Mouse (Mus musculus): ENCODE results near the gene Atp10a. TPM values are rescaled to one million over a fixed set of nuclear protein-coding genes. Genes with fewer than 3 reads are reported as not detected.

Gene Atp10a
- 100 to 1,000 TPM in 1 of 4 experiments, 10 to 100 TPM in 3; 72.7 to 102 (median 89.1) TPM for total RNA-seq (2022)

DNA sequence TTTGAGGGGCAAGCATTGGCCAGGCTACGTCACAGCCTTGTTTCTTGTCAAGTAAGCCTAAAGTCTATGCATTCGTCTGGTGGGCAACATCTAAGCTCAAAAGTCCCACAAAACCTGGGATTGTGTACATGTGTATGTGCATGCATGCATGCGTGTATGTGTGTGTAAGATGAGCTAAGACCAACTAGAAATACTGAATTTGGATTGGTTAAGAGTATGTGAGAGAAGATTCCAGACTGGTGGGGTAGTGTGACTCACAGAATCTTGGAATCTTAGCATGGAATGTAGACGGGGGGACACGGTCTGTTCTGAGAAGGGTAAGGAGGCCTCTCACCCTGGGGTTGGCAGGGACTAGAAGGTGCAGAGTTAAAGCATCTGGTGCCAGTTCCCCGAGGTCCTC is at the start of gene Atp10a:
Gene Atp10a (plus strand): TSS at position 301 of the 400 bp plus-strand sequence.
- no peak for DNase-seq

DNA sequence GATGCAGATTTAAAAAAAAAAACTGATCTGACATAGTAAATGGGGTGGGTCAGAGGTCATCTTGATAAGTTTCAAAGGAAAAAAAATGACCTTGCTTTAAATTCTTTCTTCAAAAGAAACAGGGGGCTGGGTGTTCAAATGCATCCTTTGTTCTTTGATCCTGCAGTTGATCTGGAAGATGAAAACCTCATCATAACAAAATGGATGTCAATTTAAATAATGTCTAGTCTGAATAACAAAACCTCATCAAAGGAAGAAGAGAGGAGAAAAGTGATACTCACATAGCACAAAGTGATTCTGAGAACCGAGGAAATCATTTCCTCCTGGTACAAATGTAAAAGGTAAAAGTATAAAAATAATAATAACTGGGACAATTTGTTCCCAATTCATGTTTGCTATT is 37.9 kb upstream of the Atp10a start:
- DNase-seq = no peak

- peak; percentile 34 for DNase-seq
These were observed 29.4 kb upstream of the Atp10a start for GRCm38 (mm10) chr7:58626305-58627155.

DNA sequence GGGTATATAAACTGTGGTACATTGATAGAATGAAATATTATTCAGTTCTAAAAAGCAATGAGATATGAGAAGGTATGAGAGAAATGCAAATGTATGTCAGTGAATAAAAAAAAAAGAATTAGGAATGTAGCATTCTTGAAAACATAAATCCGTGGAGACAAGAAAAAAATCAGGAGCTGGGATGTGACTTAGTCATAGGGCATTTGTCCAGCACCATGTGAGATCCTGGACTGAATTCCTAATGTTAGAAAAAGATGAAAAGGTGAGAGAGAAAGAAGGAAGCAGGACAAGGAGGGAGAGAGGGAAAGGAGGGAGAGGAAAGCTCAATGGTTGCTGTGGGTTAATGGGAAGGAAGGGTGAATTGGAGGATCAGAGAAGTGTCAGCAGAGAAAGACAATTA is 28.6 kb upstream of the Atp10a start:
- DNase-seq = no peak

GRCm38 (mm10) chr7:58629233-58629632 is 26.7 kb upstream of the Atp10a start:
- DNase-seq = no peak

GRCm38 (mm10) chr7:58633683-58634082 is 22.3 kb upstream of the Atp10a start:
- DNase-seq = no peak

DNA sequence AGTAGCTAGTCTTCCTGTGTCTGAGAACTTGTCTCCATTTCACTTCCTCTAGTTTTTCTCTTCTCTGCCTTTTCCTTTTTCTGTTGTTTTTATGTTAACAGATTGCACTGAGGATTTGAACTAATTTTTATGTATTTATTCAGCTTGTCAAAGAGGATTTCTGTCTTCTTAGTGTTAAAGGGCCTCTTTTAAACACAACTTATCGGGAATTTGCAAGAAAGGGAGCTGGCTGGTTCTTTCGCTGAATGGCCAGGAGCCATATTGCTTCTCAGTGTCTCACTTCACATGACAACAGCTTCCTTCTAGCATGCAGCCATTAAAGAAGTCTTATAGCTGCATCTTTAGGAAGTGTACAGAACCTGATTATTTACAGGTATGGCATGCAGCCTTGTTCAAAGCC is 16.3 kb upstream of the Atp10a start:
- no peak for DNase-seq

DNA sequence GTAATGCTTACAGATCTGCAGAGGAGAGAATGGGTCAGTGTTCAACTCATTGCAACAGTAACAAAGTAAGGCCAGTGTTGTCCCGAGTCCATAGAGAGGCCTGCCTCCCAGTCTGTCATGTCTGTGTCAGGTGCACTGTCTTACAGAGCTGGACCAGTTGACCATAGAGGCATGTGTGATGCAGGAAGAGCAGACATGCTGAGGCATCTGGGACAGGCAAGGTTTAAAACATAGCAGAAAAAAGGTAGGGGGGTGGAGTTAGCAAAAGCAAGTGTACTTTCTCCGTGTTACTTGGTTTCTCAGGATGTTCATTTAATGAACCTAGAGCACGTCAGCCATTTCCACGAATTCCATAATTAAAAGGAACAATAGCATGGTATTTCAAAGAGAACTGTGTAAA is 15.5 kb upstream of the Atp10a start:
- no peak for DNase-seq

GRCm38 (mm10) chr7:58641916-58642315 is 14.1 kb upstream of the Atp10a start:
- peak; percentile 47 for DNase-seq

- DNase-seq = no peak
These were observed 8.6 kb upstream of the Atp10a start for GRCm38 (mm10) chr7:58647404-58647803.

GRCm38 (mm10) chr7:58657913-58658789 is 2.2 kb downstream of the Atp10a start:
- peak; percentile 79 for DNase-seq

DNA sequence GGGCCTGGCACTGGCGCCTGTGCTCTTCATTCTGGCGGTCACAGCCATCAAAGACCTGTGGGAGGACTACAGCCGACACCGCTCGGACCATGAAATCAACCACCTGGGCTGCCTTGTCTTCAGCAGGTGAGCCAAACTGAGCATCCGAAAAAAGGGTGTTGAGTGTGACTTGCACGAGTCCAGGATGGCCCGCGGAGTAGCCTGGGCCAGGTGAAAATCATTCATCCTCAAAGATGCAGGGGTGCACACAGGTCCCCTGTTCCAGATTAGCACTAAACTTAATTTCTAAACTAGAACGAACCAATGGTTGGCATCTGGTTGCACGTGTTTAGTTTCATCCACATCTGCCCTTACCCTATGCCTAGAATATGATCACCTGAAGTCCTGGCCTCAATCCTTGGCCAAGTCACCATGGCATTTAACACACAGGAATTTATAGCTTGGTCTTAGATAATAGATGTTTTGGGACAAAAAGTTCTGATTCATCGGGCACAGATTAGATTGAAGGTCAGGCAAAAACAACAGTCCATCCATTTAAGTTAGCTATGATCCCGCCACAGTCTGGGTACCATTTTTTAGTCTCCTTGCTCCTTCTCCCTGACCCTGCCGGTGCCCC is 2.9 kb downstream of the Atp10a start:
- peak; percentile 21 for DNase-seq

DNA sequence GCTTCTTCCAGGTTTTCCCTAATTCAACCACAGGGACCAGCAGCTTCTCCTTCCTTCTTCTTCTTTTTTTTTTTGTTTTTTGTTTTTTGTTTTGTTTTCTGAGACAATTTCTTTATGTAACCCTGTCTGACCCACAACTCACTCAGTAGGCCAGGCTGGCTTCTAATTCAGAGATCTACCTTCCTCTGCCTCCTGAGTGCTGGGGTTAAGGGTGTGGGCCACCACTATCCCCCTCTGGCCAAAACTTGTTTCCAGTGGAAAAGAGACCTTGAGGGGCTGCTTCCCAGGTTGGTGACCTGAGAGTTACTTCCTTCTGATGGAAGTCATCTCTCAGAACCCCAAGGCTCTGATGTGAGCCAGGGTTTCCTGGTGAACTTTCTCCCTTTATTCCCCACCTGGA is 4.1 kb downstream of the Atp10a start:
- no peak for DNase-seq

DNA sequence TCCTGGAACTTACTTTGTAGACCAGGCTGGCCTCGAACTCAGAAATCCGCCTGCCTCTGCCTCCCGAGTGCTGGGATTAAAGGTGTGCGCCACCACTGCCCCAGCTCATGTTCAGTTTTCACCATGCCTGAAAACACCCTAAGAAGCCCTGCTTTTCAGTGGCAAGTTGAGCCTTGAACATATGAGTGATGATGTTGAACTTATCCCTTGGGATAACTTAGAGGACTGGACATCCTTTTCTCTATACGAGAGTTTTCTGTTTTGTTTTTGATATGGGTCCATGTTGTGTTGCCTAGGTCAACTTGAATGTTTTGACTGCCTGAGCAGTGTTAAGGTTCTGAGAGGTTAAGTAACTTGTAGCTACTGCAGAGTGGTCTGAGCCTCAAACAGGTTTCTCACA is 4.7 kb downstream of the Atp10a start:
- DNase-seq = no peak

- DNase-seq = peak; percentile 52
These were observed 5.1 kb downstream of the Atp10a start for GRCm38 (mm10) chr7:58661076-58661475.

- DNase-seq = no peak
These were observed 12.7 kb downstream of the Atp10a start for GRCm38 (mm10) chr7:58668617-58669016.

DNA sequence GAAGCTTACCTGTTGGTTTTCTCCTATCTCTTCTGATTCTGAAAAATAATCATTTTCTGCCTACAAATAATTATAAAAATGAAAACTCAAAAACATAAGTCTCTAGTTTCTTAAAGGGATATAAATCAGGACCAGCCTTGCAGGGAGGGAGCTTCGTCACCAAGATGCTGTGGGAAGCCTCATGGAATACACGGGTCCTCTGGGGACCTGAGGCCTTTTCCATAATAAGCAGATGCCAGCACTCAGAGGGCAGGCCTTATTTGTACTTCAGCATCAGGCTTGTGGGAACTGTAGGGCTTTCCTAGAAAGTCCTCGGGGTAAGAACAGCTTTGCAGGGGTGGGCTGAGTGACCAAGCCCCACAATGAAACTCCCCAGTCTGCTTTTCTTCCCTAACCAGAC is 20.1 kb downstream of the Atp10a start:
- no peak for DNase-seq

DNA sequence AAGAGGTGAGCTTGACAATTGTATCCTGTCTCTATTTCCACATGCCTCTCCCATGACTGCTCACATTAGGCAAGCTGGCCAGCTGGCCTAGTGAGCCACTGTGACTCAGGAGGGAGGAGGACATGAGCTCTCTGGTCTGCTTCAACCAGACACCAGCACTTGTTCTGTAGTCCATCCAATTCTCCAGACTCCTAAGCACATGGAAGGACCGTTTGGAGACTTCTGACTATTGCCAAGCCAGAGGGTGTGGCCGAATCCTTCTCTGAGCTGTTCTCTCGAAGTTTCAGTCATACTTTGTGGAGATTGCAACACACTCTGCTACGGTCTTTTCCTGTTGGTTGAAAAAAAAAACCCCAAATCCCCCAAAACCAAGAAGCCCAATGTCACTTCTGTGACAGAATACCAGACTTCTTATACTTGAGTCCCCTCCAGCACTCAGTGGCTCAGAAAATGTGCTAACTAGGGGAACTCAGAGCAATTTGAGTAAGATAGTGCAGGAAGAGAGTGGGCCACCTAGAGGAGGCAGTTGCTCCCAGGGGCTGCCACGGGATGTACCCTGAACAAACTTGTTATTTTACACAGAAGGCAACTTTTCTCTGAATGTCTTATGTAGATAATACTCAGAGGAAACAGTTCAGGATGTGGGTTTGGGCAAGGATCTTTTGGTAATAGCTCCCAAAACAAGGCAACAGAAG is 21.3 kb downstream of the Atp10a start:
- DNase-seq = peak; percentile 29

DNA sequence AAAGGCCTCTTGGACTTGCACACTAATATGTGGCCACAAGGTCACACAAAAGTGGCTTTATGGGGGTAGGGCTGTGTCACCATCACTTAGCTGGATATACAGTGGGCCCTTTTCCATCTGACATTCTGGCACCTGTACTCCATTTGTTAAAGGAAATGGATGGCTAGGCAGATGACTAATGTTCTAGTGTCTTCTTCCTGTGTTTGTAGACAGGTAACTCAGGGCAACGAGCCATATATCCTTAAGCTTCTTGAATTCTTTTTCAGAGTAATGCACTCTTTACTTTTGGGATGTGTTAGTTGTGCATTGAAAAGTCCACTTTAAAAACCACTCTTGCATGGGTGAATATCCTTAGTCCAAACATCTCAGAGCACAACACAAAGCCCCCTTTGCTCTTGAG is 30.0 kb downstream of the Atp10a start:
- DNase-seq = no peak

- no peak for DNase-seq
These were observed 30.6 kb downstream of the Atp10a start for GRCm38 (mm10) chr7:58686573-58686972.

- DNase-seq = no peak
These were observed 31.0 kb downstream of the Atp10a start for GRCm38 (mm10) chr7:58686997-58687396.

Data from adrenal gland, adult 8-10 months (tissue).